Mouse (Mus musculus) myocyte (in vitro differentiated cells): ENCODE measurements around the gene Runx2. TPM values are rescaled to one million over a fixed set of nuclear protein-coding genes. Genes with fewer than 3 reads are reported as not detected.

Source experiments
- H3K27me3 ChIP-seq: one replicate; pipeline ENCODE4 v1.6.1; 2011; ENCODE audit not compliant: control insufficient read depth, insufficient read depth, insufficient read length
- H3K36me3 ChIP-seq: one replicate; pipeline ENCODE4 v1.6.1; 2011; ENCODE audit not compliant: control insufficient read depth, insufficient read depth
- H3K4me2 ChIP-seq: one replicate; pipeline ENCODE4 v1.6.1; 2011; ENCODE audit warnings: low read depth, control low read depth
- H3K4me3 ChIP-seq: one replicate; pipeline ENCODE4 v1.5.1; 2011; ENCODE audit warnings: mild to moderate bottlenecking, control low read depth, moderate library complexity
- H3K79me2 ChIP-seq: one replicate; pipeline ENCODE4 v1.6.1; 2011; ENCODE audit not compliant: control insufficient read depth, insufficient read depth
- H3ac ChIP-seq: one replicate; pipeline ENCODE4 v1.6.1; 2011; ENCODE audit not compliant: control insufficient read depth, insufficient read length
- CEBPB ChIP-seq: IDR thresholded peaks from 2 replicates; pipeline ENCODE4 v1.6.1; 2011; ENCODE audit warnings: mild to moderate bottlenecking, moderate library complexity; ENCODE audit not compliant: poor library complexity, insufficient read depth, severe bottlenecking
- E2F4 ChIP-seq: IDR thresholded peaks from one replicate; pipeline ENCODE4 v1.6.1; 2011; ENCODE audit warnings: mild to moderate bottlenecking, control low read depth, moderate library complexity; ENCODE audit not compliant: insufficient read depth
- MAX ChIP-seq: IDR thresholded peaks from one replicate; pipeline ENCODE4 v1.6.1; 2011; ENCODE audit warnings: low read depth, mild to moderate bottlenecking, control low read depth
- MYOD1 ChIP-seq, 3 experiments: IDR thresholded peaks; one replicate each; pipeline ENCODE4 v1.6.1; 2011; ENCODE audit warnings: control low read depth in 2 of 3, low read depth in 2 of 3, mild to moderate bottlenecking in 2 of 3, moderate library complexity in 1 of 3; ENCODE audit not compliant: insufficient read length in 2 of 3, control insufficient read depth in 1 of 3
- MYOG ChIP-seq, 3 experiments: IDR thresholded peaks; one replicate each; pipeline ENCODE4 v1.6.1; 2011; ENCODE audit warnings: control low read depth in 2 of 3, low read depth in 2 of 3, mild to moderate bottlenecking in 2 of 3; ENCODE audit not compliant: insufficient read length in 2 of 3, control insufficient read depth in 1 of 3, insufficient read depth in 1 of 3
- POLR2A ChIP-seq: IDR thresholded peaks from one replicate; pipeline ENCODE4 v1.6.1; 2011; ENCODE audit warnings: low read depth, mild to moderate bottlenecking, control low read depth, moderate library complexity; ENCODE audit not compliant: insufficient read length
- POLR2AphosphoS2 ChIP-seq: IDR thresholded peaks from one replicate; pipeline ENCODE4 v1.6.1; 2011; ENCODE audit warnings: low read depth, control low read depth; ENCODE audit not compliant: insufficient read length
- REST ChIP-seq: IDR thresholded peaks from one replicate; pipeline ENCODE4 v1.6.1; 2011; ENCODE audit warnings: mild to moderate bottlenecking, control low read depth, moderate library complexity; ENCODE audit not compliant: insufficient read depth, insufficient read length
- SRF ChIP-seq: IDR thresholded peaks from one replicate; pipeline ENCODE4 v1.6.1; 2011; ENCODE audit warnings: low read depth; ENCODE audit not compliant: control insufficient read depth, insufficient read length
- TCF12 ChIP-seq: IDR thresholded peaks from one replicate; pipeline ENCODE4 v1.6.1; 2011; ENCODE audit warnings: mild to moderate bottlenecking, control low read depth; ENCODE audit not compliant: poor library complexity, insufficient read depth, severe bottlenecking
- TCF3 ChIP-seq: IDR thresholded peaks from one replicate; pipeline ENCODE4 v1.6.1; 2011; ENCODE audit warnings: low read depth, control low read depth; ENCODE audit not compliant: insufficient read length
- USF1 ChIP-seq: IDR thresholded peaks from one replicate; pipeline ENCODE4 v1.6.1; 2011; ENCODE audit warnings: low read depth, mild to moderate bottlenecking, control low read depth, moderate library complexity
- polyA plus RNA-seq: library from polyadenylated mRNA; unstranded; fragments of >200 nt; fragmentation: generic; extraction: Trizol; gene quantifications from one replicate; pipeline ENCODE4 v1.2.1, GENCODE M21; 2012; ENCODE audit warnings: missing spikeins

The Runx2 gene
- polyA plus RNA-seq, 1 experiment = 6.7 TPM

- no peak overlapping the region for H3K4me3 ChIP-seq
- no peaks in the 10 kb centered on the region for H3K36me3 ChIP-seq
- no peak overlapping the region for H3ac ChIP-seq
- no peak for TF ChIP-seq REST
- no peak for TF ChIP-seq SRF
- TF ChIP-seq CEBPB = no peak
- TF ChIP-seq TCF3 = no peak
- TF ChIP-seq POLR2AphosphoS2 = no peak
- H3K4me2 ChIP-seq = no peak overlapping the region
- H3K79me2 ChIP-seq = no peaks in the 10 kb centered on the region
- H3K27me3 ChIP-seq = no peaks in the 10 kb centered on the region
Observed at GRCm38 (mm10) chr17:44520122-44521075, 294.2 kb downstream of the Runx2 start.

- TF ChIP-seq MAX (no peak), USF1 (no peak), REST (no peak), MYOG (IDR thresholded peaks at IDR 0.05; ENCODE audit: control insufficient read depth in 1 of 3, insufficient read depth in 1 of 3, insufficient read length in 2 of 3, low read depth in 2 of 3) (no peak), TCF12 (no peak), E2F4 (no peak), POLR2A (no peak), POLR2AphosphoS2 (no peak), TCF3 (no peak), MYOD1 (IDR thresholded peaks at IDR 0.05; ENCODE audit: control insufficient read depth in 1 of 3, insufficient read length in 2 of 3, low read depth in 2 of 3) (no peak), SRF (no peak), CEBPB (no peak)
- Histone ChIP-seq H3K36me3 (no peaks in the 10 kb centered on the region), H3K4me2 (no peak overlapping the region), H3ac (no peak overlapping the region), H3K4me3 (no peak overlapping the region), H3K79me2 (no peaks in the 10 kb centered on the region), H3K27me3 (no peaks in the 10 kb centered on the region)
Observed at GRCm38 (mm10) chr17:44519356-44519755, 295.2 kb downstream of the Runx2 start.

- H3K36me3 ChIP-seq = no peaks in the 10 kb centered on the region
- TF ChIP-seq MYOG (IDR thresholded peaks at IDR 0.05; ENCODE audit: control insufficient read depth in 1 of 3, insufficient read depth in 1 of 3, insufficient read length in 2 of 3, low read depth in 2 of 3) = peak in 2 of 3 experiments; percentile 7 to 14
- no peak for TF ChIP-seq USF1
- no peak for TF ChIP-seq POLR2AphosphoS2
- no peak for TF ChIP-seq E2F4
- no peak for TF ChIP-seq CEBPB
- peak in 2 of 3 experiments; percentile 56 to 67 for TF ChIP-seq MYOD1 (IDR thresholded peaks at IDR 0.05; ENCODE audit: control insufficient read depth in 1 of 3, insufficient read length in 2 of 3, low read depth in 2 of 3)
- no peak for TF ChIP-seq POLR2A
- TF ChIP-seq SRF = no peak
- TF ChIP-seq TCF3 = no peak
- TF ChIP-seq MAX = no peak
- TF ChIP-seq REST = no peak
- no peak for TF ChIP-seq TCF12
- H3K4me3 ChIP-seq = no peak overlapping the region
- H3ac ChIP-seq = no peak overlapping the region
- H3K27me3 ChIP-seq = no peaks in the 10 kb centered on the region
- H3K79me2 ChIP-seq = no peaks in the 10 kb centered on the region
- H3K4me2 ChIP-seq = no peak overlapping the region
Observed at GRCm38 (mm10) chr17:44518156-44518555, 296.4 kb downstream of the Runx2 start.

- H3K4me2 ChIP-seq = peak overlapping the region; percentile 50
- H3K27me3 ChIP-seq = no peaks in the 10 kb centered on the region
- H3K36me3 ChIP-seq = no peaks in the 10 kb centered on the region
- 0 out of 2 replicates have a peak, but pooled peaks have one; percentile 9 for TF ChIP-seq CEBPB
- TF ChIP-seq TCF12 = peak; percentile 99
- peak; percentile 97 to 100 (median 100) for TF ChIP-seq MYOD1 (IDR thresholded peaks at IDR 0.05; ENCODE audit: control insufficient read depth in 1 of 3, insufficient read length in 2 of 3, low read depth in 2 of 3)
- no peak for TF ChIP-seq MAX
- TF ChIP-seq REST = peak; percentile 32
- no peak for TF ChIP-seq E2F4
- TF ChIP-seq TCF3 = peak; percentile 100
- TF ChIP-seq POLR2AphosphoS2 = no peak
- TF ChIP-seq POLR2A = peak; percentile 35
- peak; percentile 99 to 100 (median 100) for TF ChIP-seq MYOG (IDR thresholded peaks at IDR 0.05; ENCODE audit: control insufficient read depth in 1 of 3, insufficient read depth in 1 of 3, insufficient read length in 2 of 3, low read depth in 2 of 3)
- H3K4me3 ChIP-seq = no peak overlapping the region
- H3K79me2 ChIP-seq = no peaks in the 10 kb centered on the region
- no peak overlapping the region for H3ac ChIP-seq
Observed at GRCm38 (mm10) chr17:44508198-44508715, 306.3 kb downstream of the Runx2 start.
